Mouse (Mus musculus): ENCODE results near the gene Slc25a44. TPM values are rescaled to one million over a fixed set of nuclear protein-coding genes. Genes with fewer than 3 reads are reported as not detected.

The Slc25a44 gene
- total RNA-seq (2021), result 10 to 100 TPM; 34.9 to 35.7 TPM
- long read RNA-seq, experiment 1, transcript Slc25a44-201 (4 exons, 3,577 nt), result major isoform, 19 of 50 reads
- long read RNA-seq, experiment 1, transcript Slc25a44-203 (4 exons, 3,429 nt), result minor isoform, 5 of 50 reads
- long read RNA-seq, experiment 1, partial matches to known transcripts, result 2 of 50 reads
- long read RNA-seq, experiment 1, other reads (novel, unspliced or antisense), result 20 of 50 reads
- long read RNA-seq, experiment 2, transcript Slc25a44-202 (3 exons, 3,418 nt), result minor isoform, 6 of 78 reads
- long read RNA-seq, experiment 2, transcript Slc25a44-201 (4 exons, 3,577 nt), result major isoform, 21 of 78 reads
- long read RNA-seq, experiment 2, partial matches to known transcripts, result 2 of 78 reads
- long read RNA-seq, experiment 2, other reads (novel, unspliced or antisense), result 43 of 78 reads

- DNase-seq (ENCODE audit: low spot score in 2 of 2), result peak; percentile 63 to 83
Observed at GRCm38 (mm10) chr3:88424605-88425329, at the start of gene Slc25a44. Gene Slc25a44 (minus strand): TSS chr3:88425139.

- DNase-seq (ENCODE audit: low spot score in 2 of 2), result no peak
Observed at GRCm38 (mm10) chr3:88473571-88473970, 48.6 kb upstream of the Slc25a44 start.

GRCm38 (mm10) chr3:88473020-88473419 lies 48.1 kb upstream of the Slc25a44 start:
- DNase-seq (ENCODE audit: low spot score in 2 of 2), result no peak

- DNase-seq (ENCODE audit: low spot score in 2 of 2), result no peak
Observed at GRCm38 (mm10) chr3:88470943-88471479, 46.1 kb upstream of the Slc25a44 start.

GRCm38 (mm10) chr3:88469466-88469865 lies 44.5 kb upstream of the Slc25a44 start:
- no peak for DNase-seq (ENCODE audit: low spot score in 2 of 2)

- DNase-seq (ENCODE audit: low spot score in 2 of 2), result peak; percentile 73 to 85
Observed at GRCm38 (mm10) chr3:88467116-88467824, 42.3 kb upstream of the Slc25a44 start.

- DNase-seq (ENCODE audit: low spot score in 2 of 2), result no peak
Observed at GRCm38 (mm10) chr3:88465127-88465526, 40.2 kb upstream of the Slc25a44 start.

GRCm38 (mm10) chr3:88464425-88464824 lies 39.5 kb upstream of the Slc25a44 start:
- DNase-seq (ENCODE audit: low spot score in 2 of 2), result no peak

- DNase-seq (ENCODE audit: low spot score in 2 of 2), result no peak
Observed at GRCm38 (mm10) chr3:88460983-88461696, 36.2 kb upstream of the Slc25a44 start, which contains the start of gene Sema4a. Gene Sema4a (minus strand): TSS chr3:88461182.

- DNase-seq (ENCODE audit: low spot score in 2 of 2), result no peak
Observed at GRCm38 (mm10) chr3:88460029-88460428, 35.1 kb upstream of the Slc25a44 start.

- no peak for DNase-seq (ENCODE audit: low spot score in 2 of 2)
Observed at GRCm38 (mm10) chr3:88458778-88459219, 33.9 kb upstream of the Slc25a44 start.

GRCm38 (mm10) chr3:88456746-88457532 lies 32.0 kb upstream of the Slc25a44 start:
- DNase-seq (ENCODE audit: low spot score in 2 of 2), result no peak

GRCm38 (mm10) chr3:88456313-88456712 lies 31.4 kb upstream of the Slc25a44 start:
- DNase-seq (ENCODE audit: low spot score in 2 of 2), result no peak

- DNase-seq (ENCODE audit: low spot score in 2 of 2), result no peak
Observed at GRCm38 (mm10) chr3:88455588-88456264, 30.8 kb upstream of the Slc25a44 start.

- no peak for DNase-seq (ENCODE audit: low spot score in 2 of 2)
Observed at GRCm38 (mm10) chr3:88454762-88455587, 30.0 kb upstream of the Slc25a44 start.

- DNase-seq (ENCODE audit: low spot score in 2 of 2), result no peak
Observed at GRCm38 (mm10) chr3:88453986-88454385, 29.0 kb upstream of the Slc25a44 start.

GRCm38 (mm10) chr3:88453369-88453768 lies 28.4 kb upstream of the Slc25a44 start:
- DNase-seq (ENCODE audit: low spot score in 2 of 2), result no peak

- DNase-seq (ENCODE audit: low spot score in 2 of 2), result no peak
Observed at GRCm38 (mm10) chr3:88452716-88453115, 27.8 kb upstream of the Slc25a44 start.
